Mouse (Mus musculus) activated CD4-positive, CD25-positive, alpha-beta regulatory T cell, adult 9 weeks (primary cell): ENCODE data around the gene Sesn1. TPM values are rescaled to one million over a fixed set of nuclear protein-coding genes. Genes with fewer than 3 reads are reported as not detected.

Experiments
- polyA plus RNA-seq: library from polyadenylated mRNA; unstranded; fragments of 100-300 nt; shearing (Covaris generic); gene quantifications from one replicate; pipeline ENCODE4 v1.2.1, GENCODE M21; 2017

Gene Sesn1
- 187 TPM for polyA plus RNA-seq

DNA sequence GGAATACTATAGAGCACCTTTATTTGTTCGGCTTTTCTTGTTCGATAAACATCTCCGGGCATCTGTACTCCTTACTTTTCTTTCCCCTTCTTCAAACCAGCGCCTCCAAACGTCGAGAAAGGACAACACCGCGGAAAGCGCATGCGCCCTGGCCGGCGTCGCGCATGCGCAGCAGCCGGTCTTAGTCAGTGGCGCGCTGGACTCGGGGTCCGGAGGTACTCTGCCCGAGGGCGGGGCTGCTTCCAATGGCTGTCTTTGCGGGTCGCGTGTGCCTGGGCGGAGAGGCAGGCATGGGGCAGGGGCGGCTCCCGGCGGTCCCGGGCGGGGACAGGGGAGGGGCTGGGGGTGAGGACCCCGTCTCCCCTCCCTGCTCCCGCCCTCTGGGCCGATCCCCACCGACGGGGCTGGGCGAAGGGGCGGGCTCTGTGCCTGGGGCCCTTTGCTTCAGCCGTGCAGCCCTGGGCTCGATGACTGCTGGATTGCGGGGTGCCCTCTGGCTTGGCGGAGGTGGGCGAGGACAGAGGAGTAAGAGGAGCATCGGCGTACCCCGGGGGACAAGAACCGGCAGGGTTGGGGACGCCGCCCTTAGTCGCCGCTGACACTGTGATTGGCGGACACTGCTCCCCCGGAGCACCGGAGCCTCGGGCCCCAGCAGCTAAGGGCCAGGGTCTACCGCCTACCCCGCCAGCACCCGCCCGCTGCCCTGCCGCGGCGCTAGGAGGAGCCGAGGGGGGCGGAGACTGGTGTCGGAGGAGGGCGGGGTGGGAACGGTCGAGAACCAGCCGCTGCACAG, at the start of gene Sesn1, which contains the start of gene Cep57l1:
Gene Sesn1 (plus strand): TSS at position 165 of the 793 bp plus-strand sequence.
Gene Cep57l1 (minus strand): TSS at position 101 of the 793 bp plus-strand sequence.

Other genes starting within 250 kb of the Sesn1 start
- gene Ccdc162, start 93.3 kb upstream of the Sesn1 start, polyA plus RNA-seq, result 0.84 TPM
- 22.2 TPM for gene Cep57l1, start 64 bp upstream of the Sesn1 start, polyA plus RNA-seq
- 1.4 TPM for gene Armc2, start 208.5 kb downstream of the Sesn1 start, polyA plus RNA-seq